Mouse (Mus musculus): ENCODE measurements around the gene Osbpl5. TPM values are rescaled to one million over a fixed set of nuclear protein-coding genes. Genes with fewer than 3 reads are reported as not detected.

Gene Osbpl5
- polyA plus RNA-seq, 1 experiment from 2014 or later: 43.5 TPM

DNA sequence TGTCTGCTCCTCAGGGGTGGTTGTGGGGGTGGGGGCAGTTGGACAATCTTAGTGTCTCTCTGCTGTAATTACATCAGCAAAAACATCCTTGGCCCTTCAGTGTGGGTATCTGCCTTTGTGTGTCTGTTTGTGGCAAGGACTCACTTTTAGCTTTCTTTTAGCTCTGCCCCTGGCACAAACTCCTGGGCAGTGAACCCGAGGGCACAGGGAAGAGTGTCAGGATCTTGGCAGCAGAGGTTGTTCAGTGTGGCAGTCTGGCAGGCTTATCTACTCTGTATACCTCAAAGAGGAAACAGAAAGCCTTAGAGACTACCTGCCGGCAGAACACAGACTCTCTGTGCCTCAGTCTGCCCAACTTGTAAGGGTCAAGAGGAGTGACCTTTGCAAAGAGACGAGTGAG, 911 bp upstream of the Osbpl5 start:
- no peak overlapping the region for H3K27ac ChIP-seq (ENCODE audit: low read length)
- ATAC-seq (ENCODE audit: insufficient read depth, low FRiP score): no peak
- H3K9ac ChIP-seq (ENCODE audit: low read length): no peak overlapping the region
- H3K27me3 ChIP-seq (ENCODE audit: control insufficient read depth, insufficient read depth, low read length): no peaks in the 10 kb centered on the region
- H3K4me2 ChIP-seq (ENCODE audit: low read depth, low read length): peak overlapping the region; percentile 81
- no peaks in the 10 kb centered on the region for H3K36me3 ChIP-seq (ENCODE audit: control insufficient read depth, insufficient read depth, low read length)
- 70% methylated on average over 3 of the region's 3 CpGs for WGBS
- no peak overlapping the region for H3K4me3 ChIP-seq (replicated peaks; ENCODE audit: low read length)
- peaks cover 4% of the 10 kb centered on the region; the same call in 1 of the 2 replicates for H3K4me1 ChIP-seq (ENCODE audit: control insufficient read depth, insufficient read depth, low read length)
- H3K9me3 ChIP-seq (replicated peaks; ENCODE audit: control insufficient read depth, low read length): no peaks in the 10 kb centered on the region

DNA sequence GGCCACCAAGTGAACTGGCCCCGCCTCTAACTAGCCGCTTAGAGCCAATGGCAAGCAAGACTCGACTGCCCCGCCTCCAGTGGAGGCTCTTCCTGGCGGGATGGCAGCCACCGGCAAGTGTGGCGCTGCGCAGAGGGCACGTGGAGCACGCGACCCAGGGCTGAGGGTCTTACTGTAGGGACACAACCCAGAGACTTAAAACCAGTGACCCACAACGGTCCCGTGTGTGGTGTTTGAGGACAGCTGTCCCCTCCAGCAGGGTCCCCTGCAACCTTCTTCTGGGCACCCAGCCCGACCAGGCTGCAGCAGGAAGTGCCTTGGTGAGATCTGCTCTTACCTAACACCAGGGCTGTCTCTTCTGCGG, 224 bp upstream of the Osbpl5 start:
- Histone ChIP-seq H3K4me2 (ENCODE audit: low read depth, low read length) (peak overlapping the region; percentile 81), H3K27ac (ENCODE audit: low read length) (no peak overlapping the region), H3K4me3 (replicated peaks; ENCODE audit: low read length) (peak overlapping the region; percentile 45), H3K27me3 (ENCODE audit: control insufficient read depth, insufficient read depth, low read length) (no peaks in the 10 kb centered on the region), H3K9ac (ENCODE audit: low read length) (peak overlapping the region; percentile 62), H3K4me1 (ENCODE audit: control insufficient read depth, insufficient read depth, low read length) (peaks cover 4% of the 10 kb centered on the region; the same call in 1 of the 2 replicates), H3K36me3 (ENCODE audit: control insufficient read depth, insufficient read depth, low read length) (no peaks in the 10 kb centered on the region), H3K9me3 (replicated peaks; ENCODE audit: control insufficient read depth, low read length) (no peaks in the 10 kb centered on the region)
- WGBS: 2% methylated on average over 15 of the region's 15 CpGs
- peak; percentile 82 for ATAC-seq (ENCODE audit: insufficient read depth, low FRiP score)

DNA sequence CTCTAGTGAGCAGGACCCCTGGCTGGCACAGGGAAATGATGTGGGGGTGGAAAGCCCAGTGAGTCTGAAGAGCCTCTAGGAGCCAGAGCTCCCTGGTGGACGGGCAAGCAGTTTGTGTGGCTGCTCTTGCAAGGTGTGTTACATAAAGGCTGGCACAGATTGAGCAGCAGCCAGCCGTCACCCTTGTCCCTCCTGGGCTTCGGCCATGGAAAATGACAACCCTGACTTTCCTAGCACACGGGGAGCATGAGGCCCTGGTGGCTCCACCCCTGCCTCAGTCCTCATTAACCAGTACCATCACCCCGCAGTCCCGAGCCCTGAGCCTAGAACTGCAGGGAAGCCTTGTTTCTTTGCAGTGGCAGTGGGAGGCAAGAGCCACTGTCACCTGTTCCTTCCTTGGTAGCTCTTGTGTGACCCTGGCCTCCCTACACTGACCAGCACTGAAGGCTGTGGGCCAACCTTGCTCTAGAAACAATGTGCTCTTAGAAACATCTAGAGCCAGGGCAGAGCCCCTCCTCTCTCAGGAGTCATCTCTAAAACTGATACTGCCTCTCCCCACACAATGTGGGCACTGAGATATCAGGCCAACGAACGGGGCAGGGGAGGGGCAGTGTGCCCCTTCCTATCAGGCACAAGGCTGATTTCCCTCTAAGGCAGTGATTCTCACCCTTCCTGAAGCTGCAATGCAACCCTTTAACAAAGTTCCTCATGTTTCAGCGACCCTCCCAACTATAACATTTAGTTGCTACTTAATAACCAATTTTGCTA, 1.2 kb downstream of the Osbpl5 start:
- no peak overlapping the region for H3K9ac ChIP-seq (ENCODE audit: low read length)
- no peaks in the 10 kb centered on the region for H3K27me3 ChIP-seq (ENCODE audit: control insufficient read depth, insufficient read depth, low read length)
- no peaks in the 10 kb centered on the region for H3K36me3 ChIP-seq (ENCODE audit: control insufficient read depth, insufficient read depth, low read length)
- no peak overlapping the region for H3K4me2 ChIP-seq (ENCODE audit: low read depth, low read length)
- ATAC-seq (ENCODE audit: insufficient read depth, low FRiP score): no peak
- no peak overlapping the region for H3K4me3 ChIP-seq (replicated peaks; ENCODE audit: low read length)
- WGBS: 76% methylated on average over 9 of the region's 9 CpGs
- H3K4me1 ChIP-seq (ENCODE audit: control insufficient read depth, insufficient read depth, low read length): peaks cover 4% of the 10 kb centered on the region; the same call in 1 of the 2 replicates
- no peak overlapping the region for H3K27ac ChIP-seq (ENCODE audit: low read length)
- H3K9me3 ChIP-seq (replicated peaks; ENCODE audit: control insufficient read depth, low read length): no peaks in the 10 kb centered on the region

GRCm38 (mm10) chr7:143753990-143754715, 2.6 kb downstream of the Osbpl5 start:
- Histone ChIP-seq H3K36me3 (ENCODE audit: control insufficient read depth, insufficient read depth, low read length) (no peaks in the 10 kb centered on the region), H3K9me3 (replicated peaks; ENCODE audit: control insufficient read depth, low read length) (no peaks in the 10 kb centered on the region), H3K9ac (ENCODE audit: low read length) (no peak overlapping the region), H3K4me1 (ENCODE audit: control insufficient read depth, insufficient read depth, low read length) (peaks cover 4% of the 10 kb centered on the region; the same call in 1 of the 2 replicates), H3K4me2 (ENCODE audit: low read depth, low read length) (no peak overlapping the region), H3K27ac (ENCODE audit: low read length) (no peak overlapping the region), H3K27me3 (ENCODE audit: control insufficient read depth, insufficient read depth, low read length) (no peaks in the 10 kb centered on the region), H3K4me3 (replicated peaks; ENCODE audit: low read length) (no peak overlapping the region)
- 35% methylated on average over 5 of the region's 5 CpGs for WGBS
- no peak for ATAC-seq (ENCODE audit: insufficient read depth, low FRiP score)

- no peaks in the 10 kb centered on the region for H3K9me3 ChIP-seq (replicated peaks; ENCODE audit: control insufficient read depth, low read length)
- no peak overlapping the region for H3K4me3 ChIP-seq (replicated peaks; ENCODE audit: low read length)
- no peaks in the 10 kb centered on the region for H3K27me3 ChIP-seq (ENCODE audit: control insufficient read depth, insufficient read depth, low read length)
- ATAC-seq (ENCODE audit: insufficient read depth, low FRiP score): no peak
- no peak overlapping the region for H3K9ac ChIP-seq (ENCODE audit: low read length)
- peaks cover 6% of the 10 kb centered on the region; the same call in 1 of the 2 replicates for H3K4me1 ChIP-seq (ENCODE audit: control insufficient read depth, insufficient read depth, low read length)
- H3K36me3 ChIP-seq (ENCODE audit: control insufficient read depth, insufficient read depth, low read length): no peaks in the 10 kb centered on the region
- no peak overlapping the region for H3K4me2 ChIP-seq (ENCODE audit: low read depth, low read length)
- H3K27ac ChIP-seq (ENCODE audit: low read length): no peak overlapping the region
- 71% methylated on average over 3 of the region's 3 CpGs for WGBS
These were observed 4.2 kb downstream of the Osbpl5 start for GRCm38 (mm10) chr7:143752606-143753005.

DNA sequence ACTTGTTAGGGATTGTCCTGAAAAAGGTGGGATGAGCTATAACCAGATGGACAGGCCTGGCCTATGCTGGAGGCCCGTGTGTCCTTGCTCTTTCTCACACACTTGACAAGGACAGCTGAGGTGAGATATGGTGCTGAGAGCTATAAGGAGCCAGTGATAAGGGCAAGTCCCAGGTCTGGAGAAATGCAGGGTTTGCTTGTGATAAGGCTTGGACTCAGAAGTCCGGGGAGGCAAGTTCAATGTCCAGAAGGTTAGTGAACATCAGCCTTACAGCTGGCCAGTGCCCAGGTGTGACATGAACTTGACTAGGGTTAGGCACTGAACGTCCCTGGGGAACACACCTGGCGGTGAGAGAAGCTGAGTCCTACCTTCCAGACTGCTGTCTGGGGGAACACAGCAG, 4.7 kb downstream of the Osbpl5 start:
- Histone ChIP-seq H3K4me3 (replicated peaks; ENCODE audit: low read length) (no peak overlapping the region), H3K4me2 (ENCODE audit: low read depth, low read length) (no peak overlapping the region)
- ATAC-seq (ENCODE audit: insufficient read depth, low FRiP score): no peak

DNA sequence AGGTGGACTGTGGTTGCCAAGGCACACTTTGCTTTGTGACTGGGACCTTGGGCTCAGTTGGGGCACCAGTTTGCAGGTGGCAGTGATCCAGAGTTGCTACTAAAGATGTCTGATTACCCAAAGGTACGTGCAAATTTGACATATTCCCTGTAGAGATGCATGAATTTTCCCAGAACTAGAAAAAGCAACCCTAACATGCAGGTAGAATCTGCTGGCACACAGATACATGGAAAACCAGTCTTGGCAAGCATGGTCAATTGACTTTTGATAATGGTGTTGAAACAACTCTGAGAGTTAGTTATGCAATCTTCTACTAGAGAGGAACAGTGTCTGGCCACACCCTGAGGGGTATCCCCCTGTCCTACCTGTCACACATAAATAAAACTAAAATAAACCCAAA, 5.4 kb downstream of the Osbpl5 start:
- no peak overlapping the region for H3K4me3 ChIP-seq (replicated peaks; ENCODE audit: low read length)
- H3K36me3 ChIP-seq (ENCODE audit: control insufficient read depth, insufficient read depth, low read length): no peaks in the 10 kb centered on the region
- no peaks in the 10 kb centered on the region for H3K9me3 ChIP-seq (replicated peaks; ENCODE audit: control insufficient read depth, low read length)
- no peak overlapping the region for H3K4me2 ChIP-seq (ENCODE audit: low read depth, low read length)
- no peak overlapping the region for H3K9ac ChIP-seq (ENCODE audit: low read length)
- peaks cover 4% of the 10 kb centered on the region; the same call in 1 of the 2 replicates for H3K4me1 ChIP-seq (ENCODE audit: control insufficient read depth, insufficient read depth, low read length)
- ATAC-seq (ENCODE audit: insufficient read depth, low FRiP score): no peak
- H3K27me3 ChIP-seq (ENCODE audit: control insufficient read depth, insufficient read depth, low read length): no peaks in the 10 kb centered on the region
- no peak overlapping the region for H3K27ac ChIP-seq (ENCODE audit: low read length)
- 56% methylated on average over 1 of the region's 1 CpGs for WGBS

More for the DNA sequence above, 4.7 kb downstream of the Osbpl5 start:
- Histone ChIP-seq H3K27me3 (ENCODE audit: control insufficient read depth, insufficient read depth, low read length) (no peaks in the 10 kb centered on the region), H3K9ac (ENCODE audit: low read length) (no peak overlapping the region), H3K36me3 (ENCODE audit: control insufficient read depth, insufficient read depth, low read length) (no peaks in the 10 kb centered on the region), H3K27ac (ENCODE audit: low read length) (no peak overlapping the region), H3K9me3 (replicated peaks; ENCODE audit: control insufficient read depth, low read length) (no peaks in the 10 kb centered on the region), H3K4me1 (ENCODE audit: control insufficient read depth, insufficient read depth, low read length) (peaks cover 6% of the 10 kb centered on the region; the same call in 1 of the 2 replicates)
- 53% methylated on average over 4 of the region's 4 CpGs for WGBS

DNA sequence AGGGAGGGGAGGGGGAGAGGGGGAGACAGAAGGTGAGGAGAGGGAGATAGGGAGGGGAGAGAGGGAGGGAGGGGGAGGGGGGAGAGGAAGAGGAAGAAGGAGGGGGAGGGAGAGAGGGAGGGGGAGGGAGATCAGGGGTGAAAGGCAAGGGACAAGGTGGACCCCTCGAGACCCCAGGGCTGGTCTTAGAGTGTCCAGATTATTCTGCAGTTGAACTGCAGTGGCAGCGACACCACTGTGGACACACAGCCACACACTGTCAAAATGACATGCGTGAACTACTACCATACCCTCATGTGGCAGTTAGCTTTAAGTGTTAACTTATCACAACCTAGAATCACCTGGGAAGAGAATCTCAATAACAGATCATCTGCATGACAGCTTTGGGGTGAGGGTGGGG, 7.7 kb downstream of the Osbpl5 start:
- no peaks in the 10 kb centered on the region for H3K36me3 ChIP-seq (ENCODE audit: control insufficient read depth, insufficient read depth, low read length)
- no peak overlapping the region for H3K4me2 ChIP-seq (ENCODE audit: low read depth, low read length)
- no peak overlapping the region for H3K27ac ChIP-seq (ENCODE audit: low read length)
- WGBS: 63% methylated on average over 3 of the region's 3 CpGs
- H3K9ac ChIP-seq (ENCODE audit: low read length): no peak overlapping the region
- no peaks in the 10 kb centered on the region for H3K27me3 ChIP-seq (ENCODE audit: control insufficient read depth, insufficient read depth, low read length)
- H3K9me3 ChIP-seq (replicated peaks; ENCODE audit: control insufficient read depth, low read length): no peaks in the 10 kb centered on the region
- ATAC-seq (ENCODE audit: insufficient read depth, low FRiP score): no peak
- H3K4me3 ChIP-seq (replicated peaks; ENCODE audit: low read length): no peak overlapping the region
- peaks cover 3% of the 10 kb centered on the region; the same call in 1 of the 2 replicates for H3K4me1 ChIP-seq (ENCODE audit: control insufficient read depth, insufficient read depth, low read length)
